Comparison of ENCODE assay signal across 9 mouse cellular contexts in genomic region chr6:140514205-140515110, GRCm38 (mm10).
DNase-seq lines count a peak whose midpoint lies in the region; ATAC-seq and TF ChIP-seq lines count a peak whose summit lies in the region.
"Had no signal": no experiment of that assay in that cellular context is flagged by ENCODE, and none has a peak within 500 bp of the region (broad histone marks: within the 10 kb centered on the region; RNA-seq: fewer than 3 reads in every experiment).

No protein-coding gene starts in this region.

- 16% methylated on average over 8 of the region's 8 CpGs for WGBS in forebrain, embryonic 12.5 days
- 15% methylated on average over 8 of the region's 8 CpGs for WGBS in stomach, postnatal 0 days

- H3K9me3 ChIP-seq in forebrain, embryonic 12.5 days: no peaks in the 10 kb centered on the region
- no peaks in the 10 kb centered on the region for H3K9me3 ChIP-seq in stomach, postnatal 0 days (ENCODE audit: control insufficient read depth, low read length)

- ATAC-seq in forebrain, embryonic 12.5 days (ENCODE audit: low FRiP score): peak; percentile 63
- ATAC-seq in stomach, postnatal 0 days (ENCODE audit: low FRiP score, low TSS enrichment): peak; percentile 59

- no peaks in the 10 kb centered on the region for H3K27me3 ChIP-seq in forebrain, embryonic 12.5 days
- no peaks in the 10 kb centered on the region for H3K27me3 ChIP-seq in stomach, postnatal 0 days (ENCODE audit: control insufficient read depth, insufficient read depth, low read length)

- peak overlapping the region; percentile 53; the same call in 1 of the 2 replicates for H3K27ac ChIP-seq in forebrain, embryonic 12.5 days
- H3K27ac ChIP-seq in stomach, postnatal 0 days (replicated peaks): no peak overlapping the region

- peak; percentile 97 for DNase-seq in 416B (ENCODE audit: low read depth)
- peak; percentile 58 for DNase-seq in ES-CJ7 (ENCODE audit: low read depth, low spot score)
- DNase-seq in induced T-regulatory cell, adult 2 months (ENCODE audit: low read depth): peak; percentile 71
- DNase-seq in lung, postnatal 25 days (ENCODE audit: low spot score): peak; percentile 46
- DNase-seq in stomach, postnatal 0 days (ENCODE audit: low spot score): no peak
- DNase-seq in urinary bladder, postnatal 25 days (ENCODE audit: low spot score): no peak
- no peak for DNase-seq in left cerebral cortex, adult 11 months (ENCODE audit: low spot score)

- no peaks in the 10 kb centered on the region for H3K36me3 ChIP-seq in forebrain, embryonic 12.5 days (replicated peaks)
- H3K36me3 ChIP-seq in stomach, postnatal 0 days (ENCODE audit: control insufficient read depth, insufficient read depth, low read length): no peaks in the 10 kb centered on the region

- TF ChIP-seq CTCF in stomach, postnatal 0 days (IDR thresholded peaks at IDR 0.05; ENCODE audit: low read depth): no peak

- no peak overlapping the region for H3K9ac ChIP-seq in forebrain, embryonic 12.5 days
- no peak overlapping the region for H3K9ac ChIP-seq in stomach, postnatal 0 days (ENCODE audit: low read length)

- H3K4me1 ChIP-seq in forebrain, embryonic 12.5 days: peaks cover 30% of the 10 kb centered on the region
- 0 out of 2 replicates have a peak, but pooled peaks cover 2% of the 10 kb centered on the region for H3K4me1 ChIP-seq in stomach, postnatal 0 days (replicated peaks; ENCODE audit: control insufficient read depth, insufficient read depth)

- no peak overlapping the region for H3K4me2 ChIP-seq in forebrain, embryonic 12.5 days
- no peak overlapping the region for H3K4me2 ChIP-seq in stomach, postnatal 0 days (replicated peaks; ENCODE audit: low read depth)

- H3K4me3 ChIP-seq in forebrain, embryonic 12.5 days (replicated peaks): no peak overlapping the region
- H3K4me3 ChIP-seq in stomach, postnatal 0 days (ENCODE audit: low read depth, low read length): no peak overlapping the region
- H3K4me3 ChIP-seq: erythroblast, embryonic 14.5 days had no signal

- TF ChIP-seq EP300 in stomach, postnatal 0 days (optimal IDR thresholded peaks at IDR 0.05): no peak

Comparison
In these comparisons a context has a peak if more than half of its experiments do, and no peak if none do; other contexts are left out.
1. DNase-seq: peak in 416B (single experiment), ES-CJ7 (single experiment), induced T-regulatory cell, adult 2 months (single experiment) and lung, postnatal 25 days (single experiment); none in stomach, postnatal 0 days (single experiment), urinary bladder, postnatal 25 days (single experiment) and left cerebral cortex, adult 11 months (single experiment).